Mouse (Mus musculus): ENCODE results near the gene Npw.

Npw gene

DNA sequence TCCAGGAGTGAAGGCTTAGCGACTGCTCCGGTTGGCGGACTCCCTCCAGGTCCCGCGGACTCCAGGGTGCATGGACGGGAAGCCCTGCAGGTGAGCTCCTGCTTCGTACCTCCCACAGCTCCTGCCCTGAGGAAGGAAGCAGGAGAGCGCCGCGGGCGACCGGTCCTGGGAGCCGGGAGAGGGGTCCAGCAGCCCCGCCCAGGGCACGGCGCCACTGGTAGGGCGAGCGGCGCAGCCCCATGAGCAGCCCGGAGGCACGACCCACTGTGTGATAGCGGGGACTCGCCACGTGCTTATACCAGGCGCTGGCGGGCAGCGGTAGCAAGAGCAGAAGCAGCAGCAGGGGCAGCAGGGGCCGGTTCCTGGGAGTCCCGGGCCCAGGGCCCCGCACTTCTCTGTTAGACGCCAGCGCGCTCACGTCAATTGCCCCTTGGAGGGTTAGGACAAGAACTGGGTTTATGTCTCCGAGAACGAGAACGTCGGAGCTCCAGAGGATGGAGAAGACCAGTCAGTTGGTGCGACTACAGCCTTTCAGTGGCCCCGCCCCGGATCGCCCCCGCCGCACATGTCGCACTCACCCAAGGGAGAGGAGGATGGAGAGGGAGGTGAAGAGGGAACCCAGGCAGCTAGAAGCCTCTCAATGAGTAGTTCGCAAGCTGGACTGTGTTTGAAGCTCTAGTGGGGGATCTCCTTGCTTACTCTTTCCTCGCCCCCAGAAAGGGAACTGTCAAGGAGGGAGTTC, at the start of gene Npw:
TSS of gene Npw (minus strand) at position 441 of the 742 bp plus-strand sequence.
- no peak for DNase-seq

DNA sequence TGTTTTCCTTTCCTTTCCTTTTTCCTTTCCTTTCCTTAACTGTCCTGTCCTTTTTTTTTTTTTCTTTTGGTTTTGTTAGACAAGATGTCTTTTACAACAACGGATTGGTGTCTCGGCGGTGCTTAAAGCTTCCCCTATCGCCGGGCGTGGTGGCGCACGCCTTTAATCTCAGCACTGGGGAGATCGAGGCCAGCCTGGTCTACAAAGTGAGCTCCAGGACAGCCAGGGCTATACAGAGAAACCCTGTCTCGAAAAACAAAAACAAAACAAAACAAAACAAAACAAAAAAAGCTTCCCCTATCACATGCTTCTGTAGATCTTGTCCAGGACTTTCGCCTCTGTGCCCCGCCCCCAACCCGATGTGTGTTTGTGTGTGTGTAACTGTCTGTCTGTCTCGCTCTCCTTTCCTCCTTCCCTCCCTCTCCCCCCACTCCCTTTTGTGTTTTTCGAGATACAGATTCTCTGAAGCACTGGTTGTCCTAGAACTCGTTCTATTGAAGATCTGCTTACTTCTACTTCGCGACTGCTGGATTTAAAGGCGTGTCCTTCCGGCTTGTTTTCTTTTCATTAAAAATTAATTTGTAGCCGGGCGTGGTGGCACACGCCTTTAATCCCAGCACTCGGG, 49.7 kb upstream of the Npw start:
- no peak for DNase-seq

- DNase-seq: peak; percentile 94 to 96
Observed at GRCm38 (mm10) chr17:24706982-24707800, 48.9 kb upstream of the Npw start, which contains the start of gene Tbl3. TSS of gene Tbl3 (minus strand) at chr17:24707660.

GRCm38 (mm10) chr17:24705821-24706220, 47.6 kb upstream of the Npw start:
- no peak for DNase-seq

GRCm38 (mm10) chr17:24701251-24701650, 43.0 kb upstream of the Npw start:
- no peak for DNase-seq

DNA sequence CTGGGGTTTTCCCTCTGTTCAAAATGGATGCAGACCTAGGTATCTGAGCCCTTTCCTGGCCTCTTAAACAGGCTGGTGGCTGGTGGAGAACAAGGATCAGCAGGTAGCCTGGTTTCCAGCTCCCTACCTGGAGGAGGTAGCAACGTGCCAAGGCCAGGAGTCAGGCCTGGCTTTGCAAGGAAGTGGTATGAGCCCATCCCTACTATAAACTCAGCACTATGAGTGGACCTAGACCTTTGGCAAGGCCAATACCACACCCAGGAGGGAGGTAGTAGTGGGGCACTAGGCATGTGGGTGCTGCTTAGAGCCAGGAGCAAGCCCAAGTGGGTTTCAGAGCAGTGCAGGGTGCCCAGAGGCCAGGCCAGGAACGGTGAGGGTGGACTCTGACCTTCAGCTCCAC, 41.2 kb upstream of the Npw start:
- no peak for DNase-seq

GRCm38 (mm10) chr17:24698715-24699114, 40.5 kb upstream of the Npw start:
- no peak for DNase-seq

GRCm38 (mm10) chr17:24697985-24698384, 39.7 kb upstream of the Npw start:
- DNase-seq: no peak

DNA sequence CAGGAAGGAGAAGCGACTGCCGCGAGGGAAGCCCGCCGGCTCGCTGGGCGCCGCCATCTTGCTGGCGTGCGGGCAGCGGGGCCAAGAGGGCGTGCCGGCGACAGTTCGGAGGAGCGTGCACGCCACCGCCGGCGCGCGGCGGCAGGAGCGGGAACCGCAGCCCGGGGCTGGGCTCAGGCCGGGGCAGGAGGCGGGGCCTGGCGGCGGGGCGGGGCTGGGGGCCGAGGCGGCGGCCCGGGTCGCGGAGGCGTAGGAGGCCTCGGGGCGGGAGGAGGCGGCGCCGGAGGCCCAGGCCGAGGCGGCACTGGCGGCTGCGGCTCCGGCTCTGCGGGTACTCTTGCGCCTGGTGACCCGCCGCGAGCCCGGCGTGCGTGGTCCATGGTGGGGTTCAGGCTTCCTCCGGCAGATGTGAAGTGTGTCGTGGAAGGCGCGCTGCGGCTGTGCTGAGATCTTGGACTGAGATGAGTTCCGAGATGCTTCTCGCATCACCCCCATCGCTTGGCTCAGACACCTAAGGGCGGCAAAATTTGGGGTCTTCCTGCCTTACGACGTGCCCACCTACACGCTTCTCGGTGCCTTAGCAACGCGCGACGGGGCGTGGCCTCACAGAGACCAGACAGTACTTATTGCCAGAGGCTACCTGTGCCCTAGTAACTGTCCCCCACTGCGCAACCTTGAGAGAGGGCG, 37.9 kb upstream of the Npw start, which contains the start of the genes Gfer and Noxo1:
TSS of gene Gfer (minus strand) at position 146 of the 687 bp plus-strand sequence.
TSS of gene Noxo1 (plus strand) at position 224 of the 687 bp plus-strand sequence.
- DNase-seq: peak; percentile 78 to 90

- no peak for DNase-seq
Observed at GRCm38 (mm10) chr17:24695326-24696010, 37.2 kb upstream of the Npw start.

- DNase-seq: no peak
Observed at GRCm38 (mm10) chr17:24692385-24692784, 34.1 kb upstream of the Npw start.

DNA sequence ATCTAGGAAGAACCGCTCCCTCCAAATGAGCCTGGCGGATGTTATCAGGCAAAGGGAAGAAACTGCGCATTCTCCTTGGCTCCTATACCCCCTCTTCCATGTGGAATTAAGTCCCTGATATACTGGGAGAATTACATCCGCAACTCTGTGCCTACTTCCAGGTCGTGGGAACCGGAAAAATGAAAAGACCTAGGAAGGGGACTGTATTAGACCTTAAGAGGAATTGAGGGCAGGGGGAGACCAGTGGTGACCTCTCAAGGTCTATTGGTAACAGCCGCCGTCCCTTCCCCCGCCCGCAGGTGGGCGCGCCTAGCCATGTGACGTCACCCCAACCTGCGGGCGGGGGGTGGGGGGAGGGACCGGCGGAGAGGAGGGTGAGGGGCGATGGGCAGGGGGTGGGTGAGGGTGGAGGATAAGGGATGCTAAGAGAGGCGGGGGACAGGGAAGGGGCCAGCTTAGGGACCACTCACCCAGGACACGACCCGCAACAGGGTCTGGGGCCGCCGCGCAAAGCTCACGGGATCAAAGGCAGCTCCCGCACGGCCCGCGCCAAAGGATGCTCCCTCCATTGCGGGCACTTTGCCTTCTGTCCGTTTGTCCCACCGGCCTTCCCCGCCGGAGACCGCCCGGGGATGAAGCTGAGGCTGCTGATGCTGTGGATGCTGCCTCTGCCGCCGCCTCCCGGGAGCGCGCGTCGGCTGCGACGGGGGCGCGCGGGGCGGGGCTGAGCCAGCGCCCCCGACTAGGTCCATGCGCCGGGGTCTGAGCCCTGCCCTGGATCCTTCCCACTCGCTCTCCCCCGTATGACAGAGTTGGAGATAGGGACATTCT, 31.2 kb upstream of the Npw start, which contains the start of gene Syngr3:
TSS of gene Syngr3 (minus strand) at position 705 of the 831 bp plus-strand sequence.
- peak; percentile 60 to 64 for DNase-seq

GRCm38 (mm10) chr17:24687599-24687998, 29.3 kb upstream of the Npw start:
- DNase-seq: no peak

DNA sequence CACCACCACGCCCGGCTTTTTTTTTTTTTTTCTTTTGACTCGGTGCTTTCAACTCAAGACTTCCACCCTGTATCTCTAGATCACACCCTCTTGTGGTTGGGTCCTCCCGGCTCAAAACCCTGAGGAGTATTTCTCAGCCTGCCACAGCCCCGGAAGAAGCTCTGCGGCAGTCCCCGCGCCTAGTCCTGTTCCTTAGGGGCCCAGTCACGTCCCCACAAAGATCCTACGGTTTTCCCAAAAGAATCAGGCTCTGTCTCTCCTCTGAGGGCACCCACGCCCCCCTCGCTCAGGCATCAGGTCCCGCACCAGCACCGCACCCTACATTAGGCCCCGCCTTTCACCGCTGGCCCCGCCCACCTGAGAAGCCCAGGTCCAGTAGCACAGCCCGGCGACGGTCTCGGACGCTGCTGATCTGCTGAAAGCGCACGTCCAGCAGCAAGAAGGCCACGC, 28.9 kb upstream of the Npw start:
- DNase-seq: peak; percentile 34 to 46

GRCm38 (mm10) chr17:24686514-24686913, 28.3 kb upstream of the Npw start:
- DNase-seq: no peak

DNA sequence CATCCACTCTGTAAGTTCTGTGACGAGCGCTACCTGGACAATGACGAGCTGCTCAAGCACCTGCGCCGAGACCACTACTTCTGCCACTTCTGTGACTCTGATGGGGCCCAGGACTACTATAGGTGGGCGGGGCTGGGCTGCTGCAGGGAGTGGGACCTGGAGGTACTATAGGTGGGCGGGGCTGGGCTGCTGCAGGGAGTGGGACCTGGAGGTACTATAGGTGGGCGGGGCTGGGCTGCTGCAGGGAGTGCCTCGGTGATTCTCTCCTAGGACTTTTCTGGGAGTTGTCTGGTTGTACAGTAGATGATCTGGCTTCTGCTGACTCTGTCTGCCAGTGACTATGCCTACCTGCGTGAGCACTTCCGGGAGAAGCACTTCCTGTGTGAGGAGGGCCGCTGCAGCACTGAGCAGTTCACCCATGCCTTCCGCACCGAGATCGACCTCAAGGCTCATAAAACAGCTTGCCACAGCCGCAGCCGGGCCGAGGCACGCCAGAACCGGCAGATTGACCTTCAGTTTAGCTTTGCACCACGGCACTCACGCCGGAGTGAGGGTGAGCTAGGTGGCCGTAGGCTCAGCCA, 19.3 kb upstream of the Npw start:
- no peak for DNase-seq

DNA sequence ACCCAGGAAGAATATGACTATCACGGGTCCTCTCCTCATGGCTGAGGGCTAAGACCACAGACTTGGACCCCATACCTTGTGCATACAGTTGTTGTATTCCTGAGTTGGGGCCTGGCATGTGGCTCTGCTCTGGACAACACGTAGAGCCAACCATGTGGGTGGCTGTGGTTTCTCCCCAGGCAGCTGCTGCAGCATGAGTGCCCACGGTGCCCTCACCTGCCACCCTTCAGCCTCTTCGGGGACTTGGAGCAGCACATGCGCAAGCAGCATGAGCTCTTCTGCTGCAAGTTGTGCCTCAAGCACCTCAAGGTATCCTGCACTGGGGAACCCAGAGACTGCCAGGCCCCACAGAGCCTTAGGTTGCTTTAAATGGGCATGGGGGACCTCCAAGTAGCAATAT, 18.6 kb upstream of the Npw start:
- DNase-seq: no peak

- DNase-seq: peak; percentile 70 to 76
Observed at GRCm38 (mm10) chr17:24676187-24676586, 17.9 kb upstream of the Npw start.

- no peak for DNase-seq
Observed at GRCm38 (mm10) chr17:24674277-24674676, 16.0 kb upstream of the Npw start.

GRCm38 (mm10) chr17:24672141-24672540, 13.9 kb upstream of the Npw start:
- DNase-seq: no peak

DNA sequence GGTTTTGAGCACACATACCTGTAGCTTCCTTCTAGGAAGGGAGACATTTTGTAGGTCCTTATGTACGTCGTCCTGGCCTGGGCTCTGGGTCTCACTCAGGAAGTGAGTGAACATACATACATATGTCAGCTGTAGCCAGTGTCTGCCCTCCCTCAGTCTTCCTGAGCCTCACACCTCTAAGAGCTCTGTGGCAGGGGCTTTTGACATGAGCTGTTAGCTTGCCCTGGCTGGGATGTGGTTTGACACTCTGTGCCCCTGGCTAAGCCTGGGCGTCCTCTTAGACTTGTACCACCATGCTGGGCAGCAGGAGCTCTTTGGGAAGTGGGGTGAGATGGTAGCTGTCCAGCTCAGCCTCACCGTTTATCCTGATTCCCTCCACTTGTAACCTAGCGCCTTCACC, 13.1 kb upstream of the Npw start:
- DNase-seq: no peak

All from cerebellum, postnatal 36 days (tissue).